Mouse (Mus musculus) lung, postnatal 0 days (tissue): ENCODE measurements around the gene Lemd2. TPM values are rescaled to one million over a fixed set of nuclear protein-coding genes. Genes with fewer than 3 reads are reported as not detected.

Experiments
- ATAC-seq: fragments of 200-750 bp; cut with Nextera tagmentation; 2 replicates; pipeline ENCODE4 v1.8.0; 2017; ENCODE audit warnings: moderate library complexity
- DNase-seq: peaks from one replicate; pipeline ENCODE4 v3.0.0-alpha.2; 2016; ENCODE audit warnings: low spot score
- H3K27ac ChIP-seq: fragments of 300-500 bp; sonication (generic); 2 replicates; pipeline ENCODE4 v1.5.1; 2014; ENCODE audit warnings: antibody characterized with exemption, mild to moderate bottlenecking, low read length, mixed read lengths
- H3K27me3 ChIP-seq: fragments of 300-500 bp; sonication (generic); replicated peaks from 2 replicates; pipeline ENCODE4 v1.6.1; 2014; ENCODE audit warnings: low read length, mixed read lengths; ENCODE audit not compliant: insufficient read depth
- H3K36me3 ChIP-seq: fragments of 300-500 bp; sonication (generic); 2 replicates; pipeline ENCODE4 v1.6.1; 2014; ENCODE audit warnings: low read length, mixed read lengths; ENCODE audit not compliant: insufficient read depth
- H3K4me1 ChIP-seq: fragments of 300-500 bp; sonication (generic); 2 replicates; pipeline ENCODE4 v1.6.1; 2014; ENCODE audit warnings: antibody characterized with exemption, low read depth, low read length, mixed read lengths; ENCODE audit not compliant: insufficient read depth
- H3K4me2 ChIP-seq: fragments of 300-500 bp; sonication (generic); replicated peaks from 2 replicates; pipeline ENCODE4 v1.6.1; 2014; ENCODE audit warnings: low read depth, mild to moderate bottlenecking, low read length, moderate library complexity, mixed read lengths
- H3K4me3 ChIP-seq: fragments of 300-500 bp; sonication (generic); 2 replicates; pipeline ENCODE4 v1.5.1; 2014; ENCODE audit warnings: low read depth, low read length
- H3K9ac ChIP-seq: fragments of 300-500 bp; sonication (generic); replicated peaks from 2 replicates; pipeline ENCODE4 v1.6.1; 2014; ENCODE audit warnings: low read depth, mild to moderate bottlenecking
- H3K9me3 ChIP-seq: fragments of 300-500 bp; sonication (generic); 2 replicates; pipeline ENCODE4 v1.6.1; 2016; ENCODE audit warnings: low read length, mixed read lengths
- CTCF ChIP-seq: IDR thresholded peaks from 2 replicates; pipeline ENCODE4 v1.5.1; 2016; ENCODE audit warnings: antibody characterized with exemption, mild to moderate bottlenecking
- EP300 ChIP-seq: IDR thresholded peaks from 2 replicates; pipeline ENCODE4 v1.6.1; 2016; ENCODE audit warnings: antibody characterized with exemption, mild to moderate bottlenecking, control low read depth
- WGBS: fragments of 180-500 bp; shearing (Covaris S2); extraction: QIAGEN DNeasy Blood & Tissue Kit; methylation state at CpG from one replicate; pipeline ENCODE4 v1.1.7; 2014; 5-methylcytosine and 5-hydroxymethylcytosine counted together
- polyA plus RNA-seq: library from polyadenylated mRNA; unstranded; fragments of >200 nt; fragmentation: Nextera tagmentation; extraction: Ambion mirVana; gene quantifications from 2 replicates; pipeline ENCODE4 v1.2.1, GENCODE M21; 2015

Lemd2 gene
- polyA plus RNA-seq, 1 experiment from 2014 or later, result 13.2 TPM

DNA sequence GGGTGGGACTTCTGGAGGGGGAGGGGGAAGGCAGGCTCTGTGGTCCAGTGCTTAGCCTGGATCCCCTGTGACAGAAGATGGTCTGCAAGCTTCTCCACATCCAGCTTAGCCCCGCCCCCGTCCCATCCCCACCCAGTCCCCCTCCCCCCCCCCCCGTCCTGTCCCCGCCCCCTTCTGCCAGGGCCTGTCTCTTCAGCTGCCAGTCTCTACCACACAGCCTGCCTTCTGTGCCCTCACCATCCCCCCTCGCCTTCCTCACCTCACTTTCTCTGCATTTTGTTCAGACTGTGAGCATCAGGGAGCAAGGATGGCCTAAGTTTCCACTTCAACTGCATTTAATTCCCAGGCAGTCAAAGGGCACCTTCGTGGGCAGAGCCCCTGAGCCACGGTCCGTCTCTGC, 14.1 kb upstream of the Lemd2 start:
- DNase-seq, result no peak
- Histone ChIP-seq H3K27me3 (no peaks in the 10 kb centered on the region), H3K9ac (no peak overlapping the region), H3K4me3 (no peak overlapping the region), H3K36me3 (no peaks in the 10 kb centered on the region), H3K4me2 (no peak overlapping the region), H3K4me1 (no peaks in the 10 kb centered on the region), H3K9me3 (no peaks in the 10 kb centered on the region), H3K27ac (no peak overlapping the region)
- 71% methylated on average over 4 of the region's 8 CpGs for WGBS
- no peak for ATAC-seq
- TF ChIP-seq EP300, result no peak

DNA sequence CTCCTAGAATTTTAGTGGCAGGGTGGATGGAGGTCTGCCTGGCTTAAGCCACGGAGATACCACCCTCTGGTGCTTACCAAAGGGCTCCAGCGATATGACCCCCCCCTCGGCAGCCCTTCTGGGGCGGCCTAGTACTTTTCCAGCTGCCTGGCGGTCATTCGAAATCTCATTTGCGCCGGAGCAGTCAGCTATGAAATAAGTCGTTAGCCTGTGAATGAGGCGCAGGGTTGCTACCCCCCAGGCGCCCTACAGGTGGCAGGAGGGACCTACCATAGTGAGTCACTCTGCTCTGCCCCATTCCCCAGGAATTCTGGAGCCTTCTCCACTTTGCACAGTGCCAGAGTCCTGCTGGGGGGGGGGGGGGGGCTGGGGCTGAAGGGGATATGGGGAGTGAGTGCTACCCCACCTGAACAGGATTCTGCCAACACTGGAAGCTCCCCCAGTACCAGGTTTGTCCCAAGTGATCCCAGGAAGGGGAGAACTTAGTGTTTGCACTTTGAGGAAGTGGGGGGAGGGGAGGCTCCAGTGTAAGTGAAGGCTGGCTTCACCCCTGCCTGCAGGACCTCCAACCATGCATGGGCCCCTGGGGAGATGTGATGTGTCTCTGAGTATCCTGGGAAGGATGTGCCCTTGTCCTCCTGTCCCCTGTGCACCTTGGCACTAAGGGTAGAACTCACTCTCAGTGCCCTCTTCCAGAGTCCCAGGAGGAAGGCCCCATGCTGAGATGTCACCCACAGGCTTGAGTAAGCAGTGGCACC, 8.7 kb upstream of the Lemd2 start:
- H3K4me2 ChIP-seq, result no peak overlapping the region
- DNase-seq (peak; percentile 75), ATAC-seq (peak; percentile 81)
- no peaks in the 10 kb centered on the region for H3K36me3 ChIP-seq
- H3K4me3 ChIP-seq, result no peak overlapping the region
- 17% methylated on average over 11 of the region's 11 CpGs for WGBS
- H3K9ac ChIP-seq, result no peak overlapping the region
- H3K27me3 ChIP-seq, result no peaks in the 10 kb centered on the region
- H3K27ac ChIP-seq, result no peak overlapping the region
- no peaks in the 10 kb centered on the region for H3K4me1 ChIP-seq
- no peaks in the 10 kb centered on the region for H3K9me3 ChIP-seq
- TF ChIP-seq CTCF (peak; percentile 70), EP300 (no peak)

DNA sequence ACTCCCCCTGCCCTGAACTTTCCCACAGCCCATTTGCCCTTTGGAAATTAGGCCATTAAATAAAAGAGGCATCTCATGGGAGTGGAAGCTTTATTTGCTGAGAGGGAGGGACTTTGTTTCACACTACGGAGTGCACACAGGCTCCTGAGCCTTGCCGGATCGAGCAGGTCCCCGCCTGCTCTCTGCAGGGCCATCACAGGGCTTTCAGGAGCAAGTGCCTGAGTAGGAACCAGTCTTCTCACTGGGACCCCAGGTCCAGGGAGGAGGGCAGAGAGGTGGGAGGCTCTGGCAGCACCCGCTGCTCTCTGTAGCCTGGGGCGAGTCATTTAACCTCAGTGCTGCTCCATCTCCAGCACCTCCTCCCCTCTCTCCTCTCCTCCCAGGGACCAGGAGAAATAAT, 7.7 kb upstream of the Lemd2 start:
- TF ChIP-seq EP300, result no peak
- TF ChIP-seq CTCF, result no peak

DNA sequence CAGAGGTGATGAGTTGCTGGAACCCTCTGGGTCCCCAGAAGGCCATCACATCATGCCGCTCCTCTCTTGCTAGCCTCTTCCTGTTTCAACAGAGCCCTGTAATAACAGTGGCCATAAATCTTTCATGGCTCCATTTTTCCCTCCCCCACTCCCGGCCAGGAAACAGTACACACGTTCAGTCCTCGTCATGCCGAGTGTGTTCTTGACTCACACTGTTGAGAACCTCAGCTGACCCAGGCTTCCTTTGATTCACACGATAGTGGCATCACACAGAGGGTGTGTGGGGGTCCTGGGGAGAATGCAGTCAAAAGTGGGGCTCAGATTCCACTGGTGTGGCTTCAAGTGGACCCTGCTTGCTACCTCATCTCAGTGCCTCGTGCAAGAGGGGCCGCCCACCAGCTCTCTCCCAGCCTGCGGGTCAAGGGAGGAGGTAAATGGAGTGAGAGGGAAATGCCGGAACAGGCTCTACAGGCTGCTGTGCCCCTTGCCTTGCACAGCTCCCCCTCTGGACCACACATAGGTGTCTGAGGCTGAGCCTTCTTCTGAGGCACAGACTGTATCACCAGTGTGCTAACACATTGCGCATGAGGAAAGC, 2.9 kb upstream of the Lemd2 start:
- H3K4me1 ChIP-seq, result no peaks in the 10 kb centered on the region
- TF ChIP-seq CTCF, result no peak
- TF ChIP-seq EP300, result no peak
- H3K27ac ChIP-seq, result no peak overlapping the region
- H3K27me3 ChIP-seq, result no peaks in the 10 kb centered on the region
- no peaks in the 10 kb centered on the region for H3K36me3 ChIP-seq
- ATAC-seq (no peak), DNase-seq (peak; percentile 13)
- H3K4me3 ChIP-seq, result no peak overlapping the region
- no peak overlapping the region for H3K9ac ChIP-seq
- 28% methylated on average over 11 of the region's 11 CpGs for WGBS
- no peak overlapping the region for H3K4me2 ChIP-seq
- no peaks in the 10 kb centered on the region for H3K9me3 ChIP-seq

More for the DNA sequence above, 7.7 kb upstream of the Lemd2 start:
- no peaks in the 10 kb centered on the region for H3K9me3 ChIP-seq
- ATAC-seq, result no peak
- DNase-seq, result no peak
- H3K36me3 ChIP-seq, result no peaks in the 10 kb centered on the region
- H3K27ac ChIP-seq, result no peak overlapping the region
- H3K4me2 ChIP-seq, result no peak overlapping the region
- no peaks in the 10 kb centered on the region for H3K27me3 ChIP-seq
- H3K4me1 ChIP-seq, result no peaks in the 10 kb centered on the region
- no peak overlapping the region for H3K4me3 ChIP-seq
- H3K9ac ChIP-seq, result no peak overlapping the region
- WGBS, result 46% methylated on average over 6 of the region's 6 CpGs

DNA sequence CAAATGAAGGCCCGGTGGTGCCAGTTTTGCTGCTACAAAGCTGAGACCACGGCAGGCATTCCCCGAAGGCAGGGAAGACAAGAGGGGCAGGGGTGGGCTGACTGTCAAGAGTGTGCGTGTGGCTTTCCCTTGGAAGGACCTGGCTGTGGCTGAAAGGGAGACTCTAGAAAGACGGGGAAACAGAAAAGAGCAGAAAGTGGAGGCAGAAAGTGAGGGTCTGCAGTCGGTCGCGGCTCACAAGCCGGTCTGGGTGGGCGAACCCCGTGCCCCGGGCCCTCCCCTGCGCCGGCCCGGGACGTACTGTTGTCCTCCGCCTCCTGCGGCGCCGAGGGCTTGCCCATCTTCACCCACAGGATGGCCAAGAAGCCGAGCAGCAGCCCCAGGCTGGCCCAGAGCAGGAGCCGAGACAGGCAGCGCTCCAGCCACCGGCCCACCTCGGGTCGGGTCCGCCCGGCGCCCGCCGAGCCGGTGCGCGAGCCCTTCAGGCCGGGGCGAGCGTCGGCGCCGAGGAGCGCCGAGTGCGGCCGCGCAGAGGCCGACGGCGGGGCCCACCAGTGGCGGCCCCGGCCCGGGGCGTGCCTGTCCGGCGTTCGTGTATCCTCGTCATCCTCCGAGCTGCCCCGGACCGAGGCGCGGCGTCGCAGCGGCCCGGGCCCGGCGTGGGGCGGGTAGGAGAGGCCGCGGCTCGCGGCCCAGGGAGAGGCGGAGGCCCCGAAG, 753 bp downstream of the Lemd2 start:
- H3K4me1 ChIP-seq, result no peaks in the 10 kb centered on the region
- peak; percentile 63 for ATAC-seq

DNA sequence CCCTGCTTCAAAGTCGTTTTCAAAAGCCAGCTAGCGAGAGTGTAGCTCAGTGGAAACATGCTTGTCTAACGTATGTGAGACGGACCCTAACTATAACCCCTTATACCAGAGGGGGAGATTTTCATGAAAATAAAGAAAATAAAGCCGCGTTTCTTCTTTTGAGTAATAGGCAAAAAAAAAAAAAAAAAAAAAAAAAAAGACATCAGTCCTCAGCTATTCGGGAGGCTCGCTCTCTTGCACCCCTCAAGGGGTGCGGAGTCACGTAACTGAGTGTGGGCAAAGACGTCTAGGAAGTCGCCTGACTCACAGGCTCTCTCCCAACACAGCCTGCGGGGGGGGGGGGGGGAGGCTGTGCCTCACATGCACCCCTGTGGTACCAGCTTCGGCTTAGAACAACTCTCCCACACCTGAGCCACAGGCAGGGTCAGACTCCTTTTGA, 1.3 kb downstream of the Lemd2 start:
- no peak for TF ChIP-seq CTCF
- no peak for TF ChIP-seq EP300
- Histone ChIP-seq H3K4me1 (no peaks in the 10 kb centered on the region), H3K27me3 (no peaks in the 10 kb centered on the region), H3K27ac (peak overlapping the region; percentile 96), H3K4me3 (peak overlapping the region; percentile 96), H3K9ac (peak overlapping the region; percentile 88), H3K9me3 (no peaks in the 10 kb centered on the region), H3K36me3 (peaks cover 6% of the 10 kb centered on the region), H3K4me2 (peak overlapping the region; percentile 94)
- ATAC-seq (peak; percentile 12; the same call in 1 of the 2 replicates), DNase-seq (peak; percentile 64)
- WGBS, result 34% methylated on average over 13 of the region's 14 CpGs

More for the DNA sequence above, 753 bp downstream of the Lemd2 start:
- DNase-seq, result peak; percentile 40
- H3K9me3 ChIP-seq, result no peaks in the 10 kb centered on the region
- TF ChIP-seq EP300 (no peak), CTCF (no peak)
- peak overlapping the region; percentile 94 for H3K4me2 ChIP-seq
- 3% methylated on average over 47 of the region's 74 CpGs for WGBS
- peak overlapping the region; percentile 96 for H3K27ac ChIP-seq
- H3K36me3 ChIP-seq, result peaks cover 3% of the 10 kb centered on the region; the same call in 1 of the 2 replicates
- H3K27me3 ChIP-seq, result no peaks in the 10 kb centered on the region
- H3K4me3 ChIP-seq, result peak overlapping the region; percentile 96
- peak overlapping the region; percentile 88 for H3K9ac ChIP-seq
